Mouse (Mus musculus): ENCODE results near the gene Rhobtb1.
A peak's percentile ranks its signal among the peaks of the same experiment; 100 is the strongest.

The Rhobtb1 gene

DNA sequence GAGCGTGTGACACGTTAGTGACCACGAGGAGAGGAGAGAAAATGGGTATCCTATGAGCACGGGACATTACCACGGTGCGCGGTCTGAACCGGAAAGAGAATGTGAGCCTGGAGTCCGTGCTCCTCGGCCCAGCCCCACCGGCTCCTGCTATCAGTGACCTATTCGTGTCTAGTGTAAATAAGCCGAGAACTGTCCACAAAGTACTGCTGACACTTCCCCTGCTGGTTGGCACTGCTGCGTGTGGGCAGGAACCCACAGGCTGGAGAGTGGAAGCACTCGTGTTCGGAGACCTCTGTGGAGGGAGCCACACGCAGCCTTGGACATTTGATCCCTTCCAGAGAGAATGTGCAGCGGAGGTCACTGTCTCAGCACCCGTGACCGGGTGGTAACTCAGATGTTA is at the start of gene Rhobtb1:
Gene Rhobtb1 (plus strand): TSS at position 390 of the 400 bp plus-strand sequence.
- DNase-seq (ENCODE audit: low read depth, low spot score): no peak
- no peaks in the 10 kb centered on the region for H3K36me3 ChIP-seq (ENCODE audit: control insufficient read depth, insufficient read depth, low read length, poor library complexity, severe bottlenecking)

DNA sequence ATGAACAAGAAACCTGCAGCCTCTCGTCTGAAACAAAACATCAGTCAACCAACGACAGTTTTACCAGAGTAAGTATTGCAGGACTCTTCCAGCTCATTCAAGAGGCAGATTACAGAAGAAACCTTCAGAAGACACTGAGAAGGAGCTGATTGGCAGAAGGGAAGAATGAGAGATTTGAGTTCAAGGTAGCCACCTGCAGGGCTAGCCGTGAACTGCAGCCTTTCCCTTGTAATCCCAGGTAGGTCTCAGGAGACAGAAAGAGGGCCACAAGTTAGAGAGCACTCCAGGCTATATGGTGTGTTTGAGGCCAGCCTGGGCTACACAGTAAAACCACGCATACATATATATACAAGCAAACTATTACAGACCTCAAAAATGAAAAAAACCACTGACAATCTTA is 49.2 kb upstream of the Rhobtb1 start:
- Histone ChIP-seq H3K36me3 (ENCODE audit: control insufficient read depth, insufficient read depth, low read length, poor library complexity, severe bottlenecking) (no peaks in the 10 kb centered on the region), H3K27me3 (ENCODE audit: control insufficient read depth, insufficient read depth, low read length, poor library complexity, severe bottlenecking) (no peaks in the 10 kb centered on the region)
- DNase-seq (ENCODE audit: low read depth, low spot score): peak; percentile 27

More for the DNA sequence above, at the start of gene Rhobtb1:
- H3K27me3 ChIP-seq (ENCODE audit: control insufficient read depth, insufficient read depth, low read length, poor library complexity, severe bottlenecking): no peaks in the 10 kb centered on the region

DNA sequence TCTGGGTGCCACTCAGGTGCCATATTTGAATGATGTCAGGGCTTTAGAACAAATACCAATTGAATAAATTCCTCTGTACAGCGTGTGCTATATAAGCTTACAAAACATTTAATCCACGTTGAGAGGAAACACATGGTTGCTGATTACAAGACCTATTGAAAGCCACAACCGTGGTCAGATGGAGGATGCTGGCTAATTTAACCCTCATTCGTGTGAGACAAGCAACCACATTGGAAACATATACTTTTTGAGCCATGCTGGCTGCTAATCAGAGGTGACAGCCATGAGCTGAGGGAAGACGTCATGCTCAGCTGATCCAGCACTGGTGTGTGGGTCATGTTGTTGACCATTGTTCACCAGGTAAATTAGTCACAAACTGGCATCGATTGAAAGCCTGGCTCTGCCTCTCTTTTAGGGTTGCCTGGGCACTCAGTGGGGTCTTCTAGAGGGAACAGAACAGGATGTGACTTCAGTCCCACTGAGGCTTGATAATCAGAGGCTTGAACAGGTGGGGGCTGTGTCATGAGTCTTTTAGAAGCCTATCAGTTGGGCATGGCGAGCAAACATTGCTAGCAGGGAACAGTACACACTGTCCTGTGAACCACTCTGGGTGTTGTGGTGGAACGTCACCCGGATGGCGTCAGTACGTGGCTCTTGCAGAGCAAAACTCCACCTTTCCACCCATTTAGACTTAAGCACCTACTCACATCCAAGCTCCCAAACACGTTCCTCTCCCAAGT is 46.9 kb upstream of the Rhobtb1 start:
- H3K36me3 ChIP-seq (ENCODE audit: control insufficient read depth, insufficient read depth, low read length, poor library complexity, severe bottlenecking): no peaks in the 10 kb centered on the region
- H3K27me3 ChIP-seq (ENCODE audit: control insufficient read depth, insufficient read depth, low read length, poor library complexity, severe bottlenecking): no peaks in the 10 kb centered on the region
- no peak for DNase-seq (ENCODE audit: low read depth, low spot score)

DNA sequence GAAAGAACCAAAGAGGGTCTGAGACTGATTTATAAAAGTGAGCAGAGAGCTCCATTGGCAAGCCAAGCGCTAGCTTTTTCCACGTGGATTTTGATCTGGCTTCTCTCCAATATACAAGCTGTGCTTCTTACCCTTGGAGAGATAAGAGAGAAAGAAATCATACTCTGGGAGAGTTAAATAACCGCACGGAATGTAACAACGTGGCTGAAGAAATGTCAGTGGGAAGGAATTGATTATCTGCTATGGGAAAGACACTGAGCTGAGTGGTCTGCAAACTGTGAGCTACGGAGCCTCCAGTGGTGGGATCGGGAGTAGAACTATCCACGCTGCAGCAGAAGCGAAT is 46.4 kb upstream of the Rhobtb1 start:
- Histone ChIP-seq H3K36me3 (ENCODE audit: control insufficient read depth, insufficient read depth, low read length, poor library complexity, severe bottlenecking) (no peaks in the 10 kb centered on the region), H3K27me3 (ENCODE audit: control insufficient read depth, insufficient read depth, low read length, poor library complexity, severe bottlenecking) (no peaks in the 10 kb centered on the region)
- DNase-seq (ENCODE audit: low read depth, low spot score): no peak

DNA sequence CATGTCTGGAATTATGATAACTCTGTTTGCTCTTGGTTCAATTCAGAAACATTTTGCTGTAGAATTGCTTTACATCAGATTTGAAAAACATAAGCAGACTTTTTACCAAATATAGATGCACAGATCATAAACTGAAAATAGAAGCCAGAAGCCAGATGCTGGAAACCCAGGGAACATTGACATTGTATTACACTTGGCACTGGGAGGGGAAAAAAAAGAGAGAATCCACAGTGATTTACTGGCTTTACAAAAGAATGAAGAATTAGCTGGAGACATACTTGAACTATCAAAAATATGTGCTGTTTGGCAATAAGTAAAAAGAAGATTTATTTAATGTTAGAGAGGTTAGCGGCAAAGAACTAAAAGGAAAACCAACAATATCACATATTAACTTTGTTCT is 44.4 kb upstream of the Rhobtb1 start:
- no peak for DNase-seq (ENCODE audit: low read depth, low spot score)
- Histone ChIP-seq H3K27me3 (ENCODE audit: control insufficient read depth, insufficient read depth, low read length, poor library complexity, severe bottlenecking) (no peaks in the 10 kb centered on the region), H3K36me3 (ENCODE audit: control insufficient read depth, insufficient read depth, low read length, poor library complexity, severe bottlenecking) (no peaks in the 10 kb centered on the region)

DNA sequence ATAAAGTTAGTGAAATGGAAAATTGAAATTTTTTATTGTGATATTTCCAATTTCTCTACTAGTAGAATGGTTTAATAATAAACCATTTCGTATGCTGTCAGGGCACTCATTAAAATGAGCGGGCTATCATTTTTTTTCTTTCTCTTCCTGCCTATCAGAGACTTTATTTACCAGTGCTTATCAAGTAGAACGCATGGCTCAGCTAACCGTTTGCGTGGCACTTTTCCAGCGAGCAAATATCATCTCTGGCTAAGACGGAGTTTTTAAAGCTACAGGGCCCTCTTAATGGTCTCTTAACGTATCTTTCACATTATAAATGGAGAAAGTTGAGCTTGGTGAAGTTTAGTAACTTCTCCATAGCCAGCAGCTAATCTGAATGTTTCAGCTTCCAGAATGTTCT is 44.0 kb upstream of the Rhobtb1 start:
- Histone ChIP-seq H3K27me3 (ENCODE audit: control insufficient read depth, insufficient read depth, low read length, poor library complexity, severe bottlenecking) (no peaks in the 10 kb centered on the region), H3K36me3 (ENCODE audit: control insufficient read depth, insufficient read depth, low read length, poor library complexity, severe bottlenecking) (no peaks in the 10 kb centered on the region)
- no peak for DNase-seq (ENCODE audit: low read depth, low spot score)

DNA sequence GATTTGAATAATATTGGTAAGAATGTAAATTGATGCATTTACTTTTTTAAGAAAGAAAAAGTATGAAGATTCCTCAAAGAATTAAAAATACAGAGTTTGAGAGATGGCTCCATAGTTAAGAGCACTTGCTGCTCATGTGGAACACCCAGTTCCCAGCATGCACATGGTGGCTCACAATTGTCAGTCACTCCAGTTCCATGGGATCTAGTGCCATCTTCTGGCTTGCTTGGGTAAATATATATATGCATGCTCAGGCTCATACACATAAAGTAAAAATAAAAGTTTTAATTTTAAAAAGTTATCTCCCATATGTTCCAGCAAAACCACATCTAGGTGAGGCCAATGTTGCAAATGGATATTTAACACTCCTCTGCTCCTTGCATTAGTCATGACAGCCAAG is 36.9 kb upstream of the Rhobtb1 start:
- DNase-seq (ENCODE audit: low read depth, low spot score): peak; percentile 1
- no peaks in the 10 kb centered on the region for H3K27me3 ChIP-seq (ENCODE audit: control insufficient read depth, insufficient read depth, low read length, poor library complexity, severe bottlenecking)

DNA sequence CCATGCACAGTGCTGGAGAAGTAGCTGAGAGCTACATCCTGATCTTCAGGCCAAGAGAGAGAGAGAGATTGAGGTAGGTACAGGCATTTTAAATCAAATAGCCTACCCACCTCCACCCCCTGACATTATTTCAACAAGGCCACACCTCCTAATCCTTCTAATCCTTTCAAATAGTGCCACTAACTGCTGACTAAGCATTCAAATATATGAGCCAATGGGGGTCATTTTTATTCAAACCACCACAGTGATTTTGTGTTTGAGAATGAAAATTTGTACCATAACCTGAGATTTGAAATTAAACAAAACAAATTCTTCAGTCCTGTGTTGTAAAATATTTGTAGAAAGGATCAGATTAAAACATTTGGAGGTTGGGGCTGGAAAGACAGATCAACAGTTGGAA is 33.2 kb upstream of the Rhobtb1 start:
- H3K27me3 ChIP-seq (ENCODE audit: control insufficient read depth, insufficient read depth, low read length, poor library complexity, severe bottlenecking): no peaks in the 10 kb centered on the region
- DNase-seq (ENCODE audit: low read depth, low spot score): no peak
- H3K36me3 ChIP-seq (ENCODE audit: control insufficient read depth, insufficient read depth, low read length, poor library complexity, severe bottlenecking): no peaks in the 10 kb centered on the region

More for the DNA sequence above, 36.9 kb upstream of the Rhobtb1 start:
- H3K36me3 ChIP-seq (ENCODE audit: control insufficient read depth, insufficient read depth, low read length, poor library complexity, severe bottlenecking): no peaks in the 10 kb centered on the region

DNA sequence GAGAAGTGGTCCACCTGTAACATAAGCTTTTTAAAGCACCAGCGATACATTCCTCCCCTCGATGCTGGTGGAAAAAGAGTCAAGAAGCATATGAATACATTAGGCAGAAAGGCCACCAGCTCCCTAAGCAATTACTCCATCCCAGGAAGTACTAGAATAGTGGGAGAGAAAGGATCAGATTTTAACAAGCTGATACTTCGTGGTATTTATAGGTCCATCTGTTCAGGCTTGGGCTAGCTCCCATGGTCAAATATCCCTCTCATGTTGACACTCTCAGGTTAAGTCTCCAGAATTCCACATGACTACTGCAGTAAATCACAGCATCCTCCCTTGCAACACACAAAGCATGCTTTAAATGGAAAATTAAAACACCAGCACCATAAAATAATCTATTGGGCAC is 32.3 kb upstream of the Rhobtb1 start:
- DNase-seq (ENCODE audit: low read depth, low spot score): no peak
- Histone ChIP-seq H3K27me3 (ENCODE audit: control insufficient read depth, insufficient read depth, low read length, poor library complexity, severe bottlenecking) (no peaks in the 10 kb centered on the region), H3K36me3 (ENCODE audit: control insufficient read depth, insufficient read depth, low read length, poor library complexity, severe bottlenecking) (no peaks in the 10 kb centered on the region)

DNA sequence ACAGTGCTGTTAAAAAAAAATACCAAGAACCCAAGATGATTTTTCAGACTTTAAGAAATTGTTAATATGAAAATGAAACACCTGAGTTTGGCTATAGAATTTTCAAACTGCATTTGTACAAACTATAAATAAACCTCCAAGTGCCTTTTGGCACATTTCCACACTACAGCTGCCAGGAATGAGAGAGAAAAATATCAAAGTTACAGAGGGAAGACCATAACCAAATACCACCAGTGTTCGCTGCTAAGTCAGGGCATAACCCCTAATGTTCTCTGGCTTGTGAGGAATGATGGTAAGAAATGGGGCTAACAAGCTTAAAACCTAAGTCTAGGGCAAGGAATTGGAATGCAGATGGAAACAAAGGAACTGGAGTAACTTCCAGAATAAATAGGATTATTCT is 31.8 kb upstream of the Rhobtb1 start:
- DNase-seq (ENCODE audit: low read depth, low spot score): no peak
- H3K36me3 ChIP-seq (ENCODE audit: control insufficient read depth, insufficient read depth, low read length, poor library complexity, severe bottlenecking): no peaks in the 10 kb centered on the region
- H3K27me3 ChIP-seq (ENCODE audit: control insufficient read depth, insufficient read depth, low read length, poor library complexity, severe bottlenecking): no peaks in the 10 kb centered on the region

DNA sequence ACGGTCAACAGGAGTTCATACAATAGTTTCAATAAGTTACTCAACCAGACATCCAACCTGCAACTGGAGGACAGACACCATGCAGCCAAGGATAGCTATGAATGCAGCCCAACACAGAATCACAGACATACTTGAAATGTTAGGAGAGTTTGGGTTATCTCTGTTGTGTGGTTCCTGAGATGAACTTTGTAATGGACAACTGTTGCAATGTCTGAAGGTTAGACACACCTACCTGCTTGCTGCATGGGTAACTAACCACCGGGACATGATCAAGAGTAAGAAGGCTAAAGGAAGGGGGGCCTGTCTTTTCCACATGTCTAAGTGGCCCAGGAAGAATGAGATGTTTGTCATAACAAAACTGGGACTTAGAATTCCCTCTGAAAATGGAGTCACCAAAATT is 24.7 kb upstream of the Rhobtb1 start:
- no peak for DNase-seq (ENCODE audit: low read depth, low spot score)
- no peaks in the 10 kb centered on the region for H3K27me3 ChIP-seq (ENCODE audit: control insufficient read depth, insufficient read depth, low read length, poor library complexity, severe bottlenecking)

DNA sequence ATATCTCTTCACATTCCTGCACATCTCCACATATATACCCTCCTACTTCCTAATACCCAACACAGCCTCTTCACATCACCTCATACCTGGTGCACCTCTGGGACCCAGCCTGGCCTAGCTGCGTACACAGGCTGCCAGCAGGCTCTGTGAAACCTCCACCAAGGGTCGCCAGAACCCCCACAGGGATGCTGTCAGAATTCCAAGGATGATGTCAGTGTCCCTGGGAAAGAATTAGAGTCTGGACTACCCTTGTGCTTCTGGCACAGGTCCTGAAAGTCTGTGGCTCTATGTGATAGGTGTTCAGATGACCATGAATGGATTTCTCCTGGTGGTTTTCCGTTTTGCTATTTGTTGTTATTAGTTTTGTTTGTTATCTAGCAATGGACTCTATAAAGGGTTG is 22.7 kb upstream of the Rhobtb1 start:
- no peaks in the 10 kb centered on the region for H3K27me3 ChIP-seq (ENCODE audit: control insufficient read depth, insufficient read depth, low read length, poor library complexity, severe bottlenecking)
- no peaks in the 10 kb centered on the region for H3K36me3 ChIP-seq (ENCODE audit: control insufficient read depth, insufficient read depth, low read length, poor library complexity, severe bottlenecking)
- no peak for DNase-seq (ENCODE audit: low read depth, low spot score)

More for the DNA sequence above, 24.7 kb upstream of the Rhobtb1 start:
- H3K36me3 ChIP-seq (ENCODE audit: control insufficient read depth, insufficient read depth, low read length, poor library complexity, severe bottlenecking): no peaks in the 10 kb centered on the region

DNA sequence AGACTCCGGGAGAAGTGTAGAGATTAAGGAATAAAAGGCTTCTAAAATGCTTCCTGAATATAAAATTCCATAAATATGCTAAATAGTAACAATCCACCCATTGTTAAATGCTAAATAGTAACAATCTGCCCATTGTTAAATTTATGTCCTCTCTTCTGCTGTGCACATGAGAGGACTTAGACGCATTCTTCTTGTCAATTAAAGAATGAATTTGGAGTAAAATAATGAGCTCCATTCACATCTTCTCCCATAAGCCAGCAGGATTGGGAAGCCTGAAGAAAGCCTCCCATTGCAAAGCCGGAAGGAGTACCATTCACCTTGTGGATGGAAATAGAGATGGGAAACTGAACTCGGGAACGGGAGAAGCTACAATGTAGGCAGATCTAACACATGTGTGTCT is 20.6 kb upstream of the Rhobtb1 start:
- DNase-seq (ENCODE audit: low read depth, low spot score): no peak
- Histone ChIP-seq H3K27me3 (ENCODE audit: control insufficient read depth, insufficient read depth, low read length, poor library complexity, severe bottlenecking) (no peaks in the 10 kb centered on the region), H3K36me3 (ENCODE audit: control insufficient read depth, insufficient read depth, low read length, poor library complexity, severe bottlenecking) (no peaks in the 10 kb centered on the region)

DNA sequence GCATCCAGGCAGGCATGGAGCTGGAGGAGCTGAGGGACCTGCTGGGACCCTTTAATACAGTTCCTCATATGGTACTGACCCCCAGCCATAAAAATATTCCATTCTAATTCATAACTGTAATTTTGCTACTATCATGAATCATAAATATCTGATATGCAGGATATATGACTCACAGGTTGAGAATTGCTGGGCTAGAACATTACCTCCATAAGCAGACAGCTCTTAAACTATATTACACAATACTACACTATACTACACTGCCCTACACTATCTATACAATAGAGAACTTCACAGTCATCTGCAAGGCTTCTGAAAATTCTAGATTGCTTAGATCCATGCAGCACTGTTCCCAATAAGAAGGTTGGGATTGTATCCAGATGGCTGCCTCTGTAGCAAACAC is 16.9 kb upstream of the Rhobtb1 start:
- no peak for DNase-seq (ENCODE audit: low read depth, low spot score)
- no peaks in the 10 kb centered on the region for H3K36me3 ChIP-seq (ENCODE audit: control insufficient read depth, insufficient read depth, low read length, poor library complexity, severe bottlenecking)

DNA sequence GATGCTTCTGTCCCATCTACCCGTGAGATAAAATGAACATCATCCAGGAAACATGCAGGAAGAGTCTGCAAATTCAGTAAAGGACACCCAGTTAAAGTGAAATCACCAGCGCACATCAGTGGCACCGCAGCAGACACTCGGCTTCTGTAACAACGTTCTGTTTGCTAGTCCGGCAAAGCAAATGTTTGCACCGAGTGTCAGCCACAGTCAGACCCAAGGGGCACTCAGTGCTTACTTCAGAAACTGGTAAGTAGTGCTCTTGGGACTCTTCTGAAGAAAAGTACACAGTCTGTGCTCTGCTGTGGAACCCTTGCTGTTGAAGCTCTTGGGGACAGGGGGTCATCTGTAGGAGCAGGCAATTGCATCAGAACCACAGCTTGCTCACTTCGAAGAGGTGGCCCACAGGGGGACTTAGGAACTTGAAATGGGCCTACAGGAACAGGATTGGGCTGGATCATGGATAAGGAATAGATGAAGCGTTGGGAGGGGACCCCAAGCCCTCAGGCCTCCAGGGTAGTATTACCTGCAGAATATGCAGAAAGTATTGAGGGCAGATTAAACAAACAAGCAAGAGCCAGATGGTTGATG is 14.9 kb upstream of the Rhobtb1 start:
- no peak for DNase-seq (ENCODE audit: low read depth, low spot score)
- H3K36me3 ChIP-seq (ENCODE audit: control insufficient read depth, insufficient read depth, low read length, poor library complexity, severe bottlenecking): no peaks in the 10 kb centered on the region
- no peaks in the 10 kb centered on the region for H3K27me3 ChIP-seq (ENCODE audit: control insufficient read depth, insufficient read depth, low read length, poor library complexity, severe bottlenecking)

More for the DNA sequence above, 16.9 kb upstream of the Rhobtb1 start:
- H3K27me3 ChIP-seq (ENCODE audit: control insufficient read depth, insufficient read depth, low read length, poor library complexity, severe bottlenecking): no peaks in the 10 kb centered on the region

DNA sequence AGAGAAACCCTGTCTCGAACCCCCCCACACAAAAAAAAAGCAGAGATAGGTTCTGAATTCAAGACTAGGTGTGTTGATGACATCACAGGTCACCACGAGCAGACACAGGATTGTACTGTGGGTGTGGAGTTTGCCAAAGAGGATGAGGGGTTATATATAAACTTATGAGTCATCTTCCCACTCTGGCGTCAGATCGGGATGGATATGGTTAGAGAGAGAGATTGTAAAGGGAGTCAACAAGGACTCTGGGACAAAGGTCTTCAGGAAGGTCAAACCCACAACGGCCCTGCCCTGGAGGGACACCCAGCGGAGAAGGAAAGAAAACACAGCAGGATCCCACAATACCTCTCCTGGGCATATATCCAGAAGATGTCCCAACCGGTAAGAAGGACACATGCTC is 2.0 kb upstream of the Rhobtb1 start:
- no peak for DNase-seq (ENCODE audit: low read depth, low spot score)

More for the DNA sequence above, 2.0 kb upstream of the Rhobtb1 start:
- Histone ChIP-seq H3K27me3 (ENCODE audit: control insufficient read depth, insufficient read depth, low read length, poor library complexity, severe bottlenecking) (no peaks in the 10 kb centered on the region), H3K36me3 (ENCODE audit: control insufficient read depth, insufficient read depth, low read length, poor library complexity, severe bottlenecking) (no peaks in the 10 kb centered on the region)

Measured in splenic B cell, adult 2 months (primary cell).